Mouse (Mus musculus) liver, embryonic 14.5 days (tissue): ENCODE data around the gene Tesk1.

Experiments used
- CTCF ChIP-seq: IDR thresholded peaks from 2 replicates; pipeline ENCODE4 v1.5.1; 2016; ENCODE audit warnings: antibody characterized with exemption, low read depth, control low read depth
- EP300 ChIP-seq: IDR thresholded peaks from 2 replicates; pipeline ENCODE4 v1.6.1; 2016; ENCODE audit warnings: antibody characterized with exemption, low read depth

- TF ChIP-seq CTCF: no peak
- no peak for TF ChIP-seq EP300
These were observed 970 bp downstream of the Tesk1 start for GRCm38 (mm10) chr4:43442456-43443361.
